Mouse (Mus musculus) spleen, adult 2 months (tissue): ENCODE measurements at regions not wholly inside any gene's neighbourhood (a gene's known extent, or its start where the extent isn't known, plus 50 kb on each side); places are given as distances from the start of the nearest gene placed in this dataset.

ENCODE experiments used
- CTCF ChIP-seq: fragments of 200-500 bp; IDR thresholded peaks from 2 replicates; pipeline ENCODE4 v1.5.1; 2011; ENCODE audit warnings: mild to moderate bottlenecking, inconsistent platforms; ENCODE audit not compliant: insufficient read depth, insufficient read length, insufficient replicate concordance; ENCODE audit errors: extremely low read depth
- POLR2A ChIP-seq: fragments of 200-500 bp; IDR thresholded peaks from 2 replicates; pipeline ENCODE4 v1.6.1; 2011; ENCODE audit warnings: low read depth, low read length, inconsistent platforms

- TF ChIP-seq POLR2A = no peak
- no peak for TF ChIP-seq CTCF
These were observed 251.6 kb downstream of the Ankrd50 start for GRCm38 (mm10) chr3:38233091-38233490.
